Mouse (Mus musculus): ENCODE measurements around the gene Gm15013. TPM values are rescaled to one million over a fixed set of nuclear protein-coding genes. Genes with fewer than 3 reads are reported as not detected.
"Not testable (repeated sequence)": the region's sequence is repeated elsewhere in the genome, so short reads cannot be mapped to it uniquely, and the experiment has no call there.

Gene Gm15013
- 4.8 TPM in 1 of 2 replicates, not detected in the other for polyA plus RNA-seq (2012; ENCODE audit: insufficient read depth, insufficient read length, missing spikeins)

GRCm38 (mm10) chrX:139714381-139714780 lies at the start of gene Gm15013:
Gm15013 (minus strand) TSS chrX:139714481.
- TF ChIP-seq CTCF (IDR thresholded peaks at IDR 0.05; ENCODE audit: low read depth, low read length) (no peak), POLR2A (IDR thresholded peaks at IDR 0.05; ENCODE audit: borderline replicate concordance, low read depth, low read length) (no peak)
- H3K4me3 ChIP-seq (ENCODE audit: insufficient read depth, low read length) = no peak within 1 kb of the TSS
- no peaks in the 10 kb centered on the region for H3K4me1 ChIP-seq (ENCODE audit: control insufficient read depth, insufficient read depth, low read length)
- H3K27ac ChIP-seq (ENCODE audit: insufficient read depth, low read depth, low read length) = no peak within 1 kb of the TSS

- Histone ChIP-seq H3K27ac (ENCODE audit: insufficient read depth, low read depth, low read length) (no peak overlapping the region), H3K4me1 (ENCODE audit: control insufficient read depth, insufficient read depth, low read length) (no peaks in the 10 kb centered on the region), H3K4me3 (ENCODE audit: insufficient read depth, low read length) (no peak overlapping the region)
- TF ChIP-seq CTCF (IDR thresholded peaks at IDR 0.05; ENCODE audit: low read depth, low read length) = no peak
- no peak for TF ChIP-seq POLR2A (IDR thresholded peaks at IDR 0.05; ENCODE audit: borderline replicate concordance, low read depth, low read length)
Measured at GRCm38 (mm10) chrX:139762546-139762945, 48.3 kb upstream of the Gm15013 start.

DNA sequence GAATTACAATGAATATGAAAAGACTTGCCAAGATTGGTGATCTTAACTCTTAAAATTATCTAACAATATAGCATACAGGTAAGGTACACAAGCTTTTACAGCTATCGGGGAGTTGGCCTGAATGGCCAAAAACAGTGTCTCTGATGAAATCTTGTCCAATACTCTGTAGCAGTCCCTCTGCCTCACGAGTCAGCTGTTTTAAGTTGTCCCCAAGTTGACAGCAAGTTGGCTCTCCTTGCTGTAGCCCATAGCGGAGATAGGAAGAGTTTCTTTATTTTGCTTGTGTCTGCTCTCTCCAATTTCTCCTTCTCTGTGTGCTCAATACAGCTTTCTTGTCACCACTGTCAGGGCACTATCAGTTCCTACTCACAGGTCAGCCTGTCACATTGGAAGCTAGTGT lies 44.4 kb upstream of the Gm15013 start:
- not testable (repeated sequence) for H3K4me3 ChIP-seq (ENCODE audit: insufficient read depth, low read length); H3K27ac ChIP-seq (ENCODE audit: insufficient read depth, low read depth, low read length); H3K4me1 ChIP-seq (ENCODE audit: control insufficient read depth, insufficient read depth, low read length)

- Histone ChIP-seq H3K4me3 (ENCODE audit: insufficient read depth, low read length) (no peak overlapping the region), H3K27ac (ENCODE audit: insufficient read depth, low read depth, low read length) (no peak overlapping the region), H3K4me1 (ENCODE audit: control insufficient read depth, insufficient read depth, low read length) (no peaks in the 10 kb centered on the region)
- TF ChIP-seq POLR2A (IDR thresholded peaks at IDR 0.05; ENCODE audit: borderline replicate concordance, low read depth, low read length) = no peak
- TF ChIP-seq CTCF (IDR thresholded peaks at IDR 0.05; ENCODE audit: low read depth, low read length) = no peak
Measured at GRCm38 (mm10) chrX:139751855-139752254, 37.6 kb upstream of the Gm15013 start.

DNA sequence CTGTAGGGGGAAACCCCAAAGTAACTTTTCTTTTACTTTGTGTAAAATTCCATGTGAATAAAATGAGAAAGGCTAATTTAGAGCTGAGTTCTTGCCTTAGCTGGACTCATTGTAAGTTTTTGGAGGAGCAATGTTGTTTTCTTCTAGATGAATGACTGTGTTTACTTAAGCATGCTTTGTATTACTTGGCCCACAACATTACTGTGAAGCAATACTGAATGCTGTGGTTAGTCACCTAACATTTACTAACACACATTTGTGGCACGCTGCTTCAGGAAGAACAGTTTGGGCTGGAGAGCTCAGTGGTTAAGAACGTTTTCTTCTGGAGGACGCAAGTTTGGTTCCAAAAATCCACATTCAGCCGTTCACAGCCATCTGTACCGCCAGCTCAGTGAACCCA lies 22.8 kb upstream of the Gm15013 start:
- Histone ChIP-seq H3K4me1 (ENCODE audit: control insufficient read depth, insufficient read depth, low read length) (no peaks in the 10 kb centered on the region), H3K27ac (ENCODE audit: insufficient read depth, low read depth, low read length) (no peak overlapping the region), H3K4me3 (ENCODE audit: insufficient read depth, low read length) (no peak overlapping the region)
- no peak for TF ChIP-seq POLR2A (IDR thresholded peaks at IDR 0.05; ENCODE audit: borderline replicate concordance, low read depth, low read length)
- no peak for TF ChIP-seq CTCF (IDR thresholded peaks at IDR 0.05; ENCODE audit: low read depth, low read length)

GRCm38 (mm10) chrX:139730541-139730940 lies 16.3 kb upstream of the Gm15013 start:
- H3K4me3 ChIP-seq (ENCODE audit: insufficient read depth, low read length) = no peak overlapping the region

GRCm38 (mm10) chrX:139722350-139722749 lies 8.1 kb upstream of the Gm15013 start:
- Histone ChIP-seq H3K4me3 (ENCODE audit: insufficient read depth, low read length) (no peak overlapping the region), H3K4me1 (ENCODE audit: control insufficient read depth, insufficient read depth, low read length) (no peaks in the 10 kb centered on the region)
- TF ChIP-seq POLR2A (IDR thresholded peaks at IDR 0.05; ENCODE audit: borderline replicate concordance, low read depth, low read length) = no peak
- no peak for TF ChIP-seq CTCF (IDR thresholded peaks at IDR 0.05; ENCODE audit: low read depth, low read length)

More at GRCm38 (mm10) chrX:139730541-139730940, 16.3 kb upstream of the Gm15013 start:
- no peaks in the 10 kb centered on the region for H3K4me1 ChIP-seq (ENCODE audit: control insufficient read depth, insufficient read depth, low read length)
- H3K27ac ChIP-seq (ENCODE audit: insufficient read depth, low read depth, low read length) = no peak overlapping the region
- TF ChIP-seq POLR2A (IDR thresholded peaks at IDR 0.05; ENCODE audit: borderline replicate concordance, low read depth, low read length) (no peak), CTCF (IDR thresholded peaks at IDR 0.05; ENCODE audit: low read depth, low read length) (no peak)

GRCm38 (mm10) chrX:139684775-139685695 lies 29.2 kb downstream of the Gm15013 start, which contains the start of gene Tbc1d8b:
Tbc1d8b (plus strand) TSS chrX:139684996.
- Histone ChIP-seq H3K4me1 (ENCODE audit: control insufficient read depth, insufficient read depth, low read length) (no peaks in the 10 kb centered on the region), H3K4me3 (ENCODE audit: insufficient read depth, low read length) (peak within 1 kb of the TSS; percentile 92), H3K27ac (ENCODE audit: insufficient read depth, low read depth, low read length) (0 out of 2 replicates have a peak within 1 kb of the TSS, but pooled peaks have one; percentile 13)
- no peak for TF ChIP-seq CTCF (IDR thresholded peaks at IDR 0.05; ENCODE audit: low read depth, low read length)
- TF ChIP-seq POLR2A (IDR thresholded peaks at IDR 0.05; ENCODE audit: borderline replicate concordance, low read depth, low read length) = 0 out of 2 replicates have a peak, but pooled peaks have one; percentile 46

More at GRCm38 (mm10) chrX:139722350-139722749, 8.1 kb upstream of the Gm15013 start:
- H3K27ac ChIP-seq (ENCODE audit: insufficient read depth, low read depth, low read length) = no peak overlapping the region

GRCm38 (mm10) chrX:139684410-139684774 lies 29.9 kb downstream of the Gm15013 start:
- H3K4me3 ChIP-seq (ENCODE audit: insufficient read depth, low read length) = peak overlapping the region; percentile 92
- no peaks in the 10 kb centered on the region for H3K4me1 ChIP-seq (ENCODE audit: control insufficient read depth, insufficient read depth, low read length)
- H3K27ac ChIP-seq (ENCODE audit: insufficient read depth, low read depth, low read length) = no peak overlapping the region
- TF ChIP-seq POLR2A (IDR thresholded peaks at IDR 0.05; ENCODE audit: borderline replicate concordance, low read depth, low read length) = no peak
- no peak for TF ChIP-seq CTCF (IDR thresholded peaks at IDR 0.05; ENCODE audit: low read depth, low read length)

GRCm38 (mm10) chrX:139665829-139666228 lies 48.5 kb downstream of the Gm15013 start:
- Histone ChIP-seq H3K4me3 (ENCODE audit: insufficient read depth, low read length) (no peak overlapping the region), H3K4me1 (ENCODE audit: control insufficient read depth, insufficient read depth, low read length) (no peaks in the 10 kb centered on the region), H3K27ac (ENCODE audit: insufficient read depth, low read depth, low read length) (no peak overlapping the region)
- TF ChIP-seq POLR2A (IDR thresholded peaks at IDR 0.05; ENCODE audit: borderline replicate concordance, low read depth, low read length) (no peak), CTCF (IDR thresholded peaks at IDR 0.05; ENCODE audit: low read depth, low read length) (no peak)

Other genes starting within 250 kb of the Gm15013 start
- gene D330045A20Rik, start 234.1 kb downstream of the Gm15013 start, polyA plus RNA-seq (2012; ENCODE audit: insufficient read depth, insufficient read length, missing spikeins) = 4.7 and 6.1 TPM in 2 replicates
- 96.4 and 98.2 TPM in 2 replicates for gene Rnf128, start 151.2 kb downstream of the Gm15013 start, polyA plus RNA-seq (2012; ENCODE audit: insufficient read depth, insufficient read length, missing spikeins)
- 3.6 and 5.4 TPM in 2 replicates for gene Tbc1d8b, start 29.5 kb downstream of the Gm15013 start, polyA plus RNA-seq (2012; ENCODE audit: insufficient read depth, insufficient read length, missing spikeins)
- gene Ripply1, start 67.9 kb upstream of the Gm15013 start, polyA plus RNA-seq (2012; ENCODE audit: insufficient read depth, insufficient read length, missing spikeins) = not detected in 2 replicates
- not detected in 2 replicates for gene Cldn2, start 86.3 kb upstream of the Gm15013 start, polyA plus RNA-seq (2012; ENCODE audit: insufficient read depth, insufficient read length, missing spikeins)
- gene Morc4, start 157.2 kb upstream of the Gm15013 start, polyA plus RNA-seq (2012; ENCODE audit: insufficient read depth, insufficient read length, missing spikeins) = 0.51 and 0.99 TPM in 2 replicates

Measured in bone marrow macrophage, adult 2 months (primary cell).